ENCODE assay signal across 10 mouse cellular contexts in the genomic region with DNA sequence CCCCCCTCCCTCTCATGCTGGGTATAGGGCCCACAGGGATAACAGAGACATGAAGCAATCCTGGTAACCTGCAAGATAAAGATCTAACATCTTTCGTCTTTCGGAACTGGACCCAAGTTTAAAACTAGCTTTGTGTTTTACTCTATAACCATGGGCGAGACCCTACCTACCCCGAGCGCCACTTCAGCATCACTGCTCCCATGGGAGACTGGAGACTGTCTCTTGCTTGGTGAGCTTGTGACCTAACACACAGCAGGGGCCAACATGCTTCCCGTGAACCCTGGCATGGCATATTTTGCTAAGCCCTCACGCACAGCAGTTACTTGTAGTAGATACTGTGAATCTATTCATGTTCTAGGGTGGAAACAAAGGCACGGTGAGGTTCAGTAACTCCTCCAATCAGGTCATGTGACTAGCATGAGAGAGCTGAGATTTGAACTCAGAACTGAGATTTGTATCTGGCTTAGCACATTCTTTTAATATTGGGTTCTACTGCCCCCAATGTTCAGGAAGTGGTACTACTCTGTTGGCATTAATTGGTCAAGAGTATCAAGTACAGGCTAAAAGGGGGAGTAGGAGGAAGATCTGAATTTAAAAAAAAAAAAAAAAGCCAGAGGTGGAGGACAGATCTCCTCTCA. TPM values are rescaled to one million over a fixed set of nuclear protein-coding genes. Genes with fewer than 3 reads are reported as not detected.
DNase-seq lines count a peak whose midpoint lies in the region; ATAC-seq lines count a peak whose summit lies in the region.
"Had no signal": no experiment of that assay in that cellular context is flagged by ENCODE, and none has a peak within 500 bp of the region (broad histone marks: within the 10 kb centered on the region; RNA-seq: fewer than 3 reads in every experiment).

No protein-coding gene starts in this region.

- DNase-seq in kidney, adult 8-10 months: no peak
- DNase-seq in cerebellum, postnatal 14 days: peak; percentile 21 to 27
- no peak for DNase-seq in forebrain, embryonic 14.5 days (ENCODE audit: low spot score)
- no peak for DNase-seq in natural killer cell, adult 2 months (ENCODE audit: low spot score in 2 of 2)
- DNase-seq: adrenal gland, postnatal 25 days; embryo, embryonic 11 days; heart, postnatal 10 days had no signal

- peaks cover 17% of the 10 kb centered on the region for H3K4me1 ChIP-seq in kidney, embryonic 14.5 days (ENCODE audit: control insufficient read depth, insufficient read depth, low read length)
- H3K4me1 ChIP-seq in forebrain, embryonic 14.5 days (ENCODE audit: control insufficient read depth, insufficient read depth, low read length): peaks cover 16% of the 10 kb centered on the region
- peaks cover 36% of the 10 kb centered on the region for H3K4me1 ChIP-seq in midbrain, embryonic 13.5 days (replicated peaks)
- peaks cover 34% of the 10 kb centered on the region for H3K4me1 ChIP-seq in intestine, embryonic 16.5 days (ENCODE audit: control insufficient read depth, insufficient read depth, low read length)

- H3K27ac ChIP-seq in kidney, embryonic 14.5 days (ENCODE audit: low read depth, low read length): no peak overlapping the region
- no peak overlapping the region for H3K27ac ChIP-seq in forebrain, embryonic 14.5 days (ENCODE audit: low read depth, low read length)
- H3K27ac ChIP-seq in midbrain, embryonic 13.5 days: no peak overlapping the region
- H3K27ac ChIP-seq in intestine, embryonic 16.5 days (ENCODE audit: low read length): no peak overlapping the region

- H3K4me3 ChIP-seq in kidney, embryonic 14.5 days (ENCODE audit: low read length): no peak overlapping the region
- H3K4me3 ChIP-seq in forebrain, embryonic 14.5 days (ENCODE audit: low read depth, low read length): peak overlapping the region; percentile 54; the same call in 1 of the 2 replicates
- H3K4me3 ChIP-seq in midbrain, embryonic 13.5 days (replicated peaks): peak overlapping the region; percentile 54; the same call in 1 of the 2 replicates
- H3K4me3 ChIP-seq in intestine, embryonic 16.5 days (ENCODE audit: low read length): no peak overlapping the region

- no peak overlapping the region for H3K9ac ChIP-seq in kidney, embryonic 14.5 days (ENCODE audit: low read depth, low read length)
- no peak overlapping the region for H3K9ac ChIP-seq in forebrain, embryonic 14.5 days (ENCODE audit: low read length)
- H3K9ac ChIP-seq in midbrain, embryonic 13.5 days (replicated peaks): peak overlapping the region; percentile 89; the same call in 1 of the 2 replicates
- H3K9ac ChIP-seq in intestine, embryonic 16.5 days (ENCODE audit: low read depth, low read length): no peak overlapping the region

- H3K9me3 ChIP-seq in kidney, embryonic 14.5 days (ENCODE audit: control insufficient read depth, low read length): no peaks in the 10 kb centered on the region
- no peaks in the 10 kb centered on the region for H3K9me3 ChIP-seq in forebrain, embryonic 14.5 days (replicated peaks; ENCODE audit: control insufficient read depth, low read length)
- no peaks in the 10 kb centered on the region for H3K9me3 ChIP-seq in midbrain, embryonic 13.5 days
- H3K9me3 ChIP-seq in intestine, embryonic 16.5 days (ENCODE audit: control insufficient read depth, low read length): no peaks in the 10 kb centered on the region

- WGBS in kidney, embryonic 14.5 days: 91% methylated on average over 8 of the region's 8 CpGs
- 93% methylated on average over 8 of the region's 8 CpGs for WGBS in forebrain, embryonic 14.5 days
- WGBS in midbrain, embryonic 13.5 days: 95% methylated on average over 8 of the region's 8 CpGs
- 93% methylated on average over 8 of the region's 8 CpGs for WGBS in intestine, embryonic 16.5 days

- no peaks in the 10 kb centered on the region for H3K36me3 ChIP-seq in kidney, embryonic 14.5 days (ENCODE audit: control insufficient read depth, insufficient read depth, low read length)
- no peaks in the 10 kb centered on the region for H3K36me3 ChIP-seq in forebrain, embryonic 14.5 days (ENCODE audit: control insufficient read depth, insufficient read depth, low read length)
- H3K36me3 ChIP-seq in midbrain, embryonic 13.5 days: no peaks in the 10 kb centered on the region
- H3K36me3 ChIP-seq in intestine, embryonic 16.5 days (ENCODE audit: control insufficient read depth, insufficient read depth, low read length): no peaks in the 10 kb centered on the region

- no peak for ATAC-seq in kidney, embryonic 14.5 days (ENCODE audit: low FRiP score, low TSS enrichment)
- ATAC-seq in forebrain, embryonic 14.5 days: no peak
- no peak for ATAC-seq in midbrain, embryonic 13.5 days
- no peak for ATAC-seq in intestine, embryonic 16.5 days

- H3K4me2 ChIP-seq in kidney, embryonic 14.5 days (replicated peaks; ENCODE audit: low read depth, low read length): peak overlapping the region; percentile 64; the same call in 1 of the 2 replicates
- H3K4me2 ChIP-seq in forebrain, embryonic 14.5 days (ENCODE audit: low read length): peak overlapping the region; percentile 68
- peak overlapping the region; percentile 75 for H3K4me2 ChIP-seq in midbrain, embryonic 13.5 days (replicated peaks)
- no peak overlapping the region for H3K4me2 ChIP-seq in intestine, embryonic 16.5 days (ENCODE audit: low read depth, low read length)

- H3K27me3 ChIP-seq in kidney, embryonic 14.5 days (ENCODE audit: control insufficient read depth, insufficient read depth, low read length): no peaks in the 10 kb centered on the region
- H3K27me3 ChIP-seq in forebrain, embryonic 14.5 days (replicated peaks; ENCODE audit: control insufficient read depth, insufficient read depth, low read length): no peaks in the 10 kb centered on the region
- peaks cover 17% of the 10 kb centered on the region; the same call in 1 of the 2 replicates for H3K27me3 ChIP-seq in midbrain, embryonic 13.5 days
- no peaks in the 10 kb centered on the region for H3K27me3 ChIP-seq in intestine, embryonic 16.5 days (replicated peaks; ENCODE audit: control insufficient read depth, insufficient read depth, low read length)

RNA-seq across cellular contexts. Expression of gene Scn2b, which starts 1.9 kb away (rescaled TPM):
- 4.6 and 5.3 TPM in 2 replicates for polyA plus RNA-seq in kidney, embryonic 14.5 days (2014; fragmentation: Nextera tagmentation; extraction: Ambion mirVana)
- 3.0 and 4.1 TPM in 2 replicates for polyA plus RNA-seq in forebrain, embryonic 14.5 days (2014; fragmentation: Nextera tagmentation; extraction: Ambion mirVana)
- polyA plus RNA-seq in midbrain, embryonic 13.5 days (2015; fragmentation: Nextera tagmentation; extraction: Ambion mirVana): 6.6 and 7.2 TPM in 2 replicates
- polyA plus RNA-seq in intestine, embryonic 16.5 days (2015; fragmentation: Nextera tagmentation; extraction: Ambion mirVana): 1.9 and 2.1 TPM in 2 replicates

RNA-seq across cellular contexts. Expression of gene Scn4b, which starts 18.8 kb away (rescaled TPM):
- 0.11 and 0.16 TPM in 2 replicates for polyA plus RNA-seq in kidney, embryonic 14.5 days (2014; fragmentation: Nextera tagmentation; extraction: Ambion mirVana)
- polyA plus RNA-seq in forebrain, embryonic 14.5 days (2014; fragmentation: Nextera tagmentation; extraction: Ambion mirVana): 0.11 and 0.12 TPM in 2 replicates
- polyA plus RNA-seq in midbrain, embryonic 13.5 days (2015; fragmentation: Nextera tagmentation; extraction: Ambion mirVana): 0.13 and 0.17 TPM in 2 replicates
- 0.13 and 0.15 TPM in 2 replicates for polyA plus RNA-seq in intestine, embryonic 16.5 days (2015; fragmentation: Nextera tagmentation; extraction: Ambion mirVana)

RNA-seq across cellular contexts. Expression of gene Jaml, which starts 40.5 kb away (rescaled TPM):
- polyA plus RNA-seq in kidney, embryonic 14.5 days (2014; fragmentation: Nextera tagmentation; extraction: Ambion mirVana): 0.46 TPM in 1 of 2 replicates, not detected in the other
- 0.15 TPM in 1 of 2 replicates, not detected in the other for polyA plus RNA-seq in forebrain, embryonic 14.5 days (2014; fragmentation: Nextera tagmentation; extraction: Ambion mirVana)
- polyA plus RNA-seq in midbrain, embryonic 13.5 days (2015; fragmentation: Nextera tagmentation; extraction: Ambion mirVana): 0.27 and 0.51 TPM in 2 replicates
- 100 and 102 TPM in 2 replicates for polyA plus RNA-seq in intestine, embryonic 16.5 days (2015; fragmentation: Nextera tagmentation; extraction: Ambion mirVana)

Comparison
In these comparisons a context has a peak if more than half of its experiments do, and no peak if none do; other contexts are left out.
1. H3K4me3 ChIP-seq: peak in forebrain, embryonic 14.5 days (single experiment) and midbrain, embryonic 13.5 days (single experiment); none in kidney, embryonic 14.5 days (single experiment) and intestine, embryonic 16.5 days (single experiment).
2. DNase-seq: peak in cerebellum, postnatal 14 days (2 of 2); none in kidney, adult 8-10 months (0 of 2), forebrain, embryonic 14.5 days (single experiment) and natural killer cell, adult 2 months (0 of 2).
3. RNA of gene Jaml, which starts 40.5 kb away (polyA plus RNA-seq): 100 to 102 TPM in intestine, embryonic 16.5 days; 0.27 to 0.51 TPM in midbrain, embryonic 13.5 days, 0.15 TPM in forebrain, embryonic 14.5 days and 0.46 TPM in kidney, embryonic 14.5 days; every median in the first group is over 10 times any median in the second.